Mouse (Mus musculus): ENCODE data around the gene 0610030E20Rik. TPM values are rescaled to one million over a fixed set of nuclear protein-coding genes. Genes with fewer than 3 reads are reported as not detected.

0610030E20Rik gene
- polyA plus RNA-seq, 1 experiment from 2014 or later: 18.8 TPM

GRCm38 (mm10) chr6:72352636-72353405 is 5.7 kb downstream of the 0610030E20Rik start:
- no peak for ATAC-seq (ENCODE audit: low FRiP score, low read depth)
- H3K9me3 ChIP-seq: no peaks in the 10 kb centered on the region
- H3K4me1 ChIP-seq (replicated peaks): peaks cover 46% of the 10 kb centered on the region
- H3K36me3 ChIP-seq: peaks cover 24% of the 10 kb centered on the region
- H3K27me3 ChIP-seq: no peaks in the 10 kb centered on the region
- no peak overlapping the region for H3K27ac ChIP-seq (replicated peaks)
- WGBS: 78% methylated on average over 5 of the region's 5 CpGs
- H3K9ac ChIP-seq: no peak overlapping the region
- H3K4me3 ChIP-seq: no peak overlapping the region
- no peak overlapping the region for H3K4me2 ChIP-seq

- H3K27me3 ChIP-seq: no peaks in the 10 kb centered on the region
- peaks cover 27% of the 10 kb centered on the region for H3K36me3 ChIP-seq
- no peak overlapping the region for H3K27ac ChIP-seq (replicated peaks)
- WGBS: 88% methylated on average over 1 of the region's 1 CpGs
- peak overlapping the region; percentile 82 for H3K4me2 ChIP-seq
- ATAC-seq (ENCODE audit: low FRiP score, low read depth): no peak
- H3K9ac ChIP-seq: no peak overlapping the region
- H3K9me3 ChIP-seq: no peaks in the 10 kb centered on the region
- H3K4me1 ChIP-seq (replicated peaks): peaks cover 34% of the 10 kb centered on the region
- no peak overlapping the region for H3K4me3 ChIP-seq
Observed at GRCm38 (mm10) chr6:72354025-72354424, 6.9 kb downstream of the 0610030E20Rik start.

GRCm38 (mm10) chr6:72355066-72355911 is 8.2 kb downstream of the 0610030E20Rik start, which contains the start of gene Tmem150a:
Gene Tmem150a, plus strand, starts transcription at chr6:72355447.
- Histone ChIP-seq H3K4me2 (peak within 1 kb of the TSS; percentile 82), H3K27me3 (no peaks in the 10 kb centered on the region), H3K9ac (peak within 1 kb of the TSS; percentile 59), H3K4me3 (peak within 1 kb of the TSS; percentile 51), H3K27ac (replicated peaks) (peak within 1 kb of the TSS; percentile 63), H3K9me3 (no peaks in the 10 kb centered on the region), H3K4me1 (replicated peaks) (peaks cover 37% of the 10 kb centered on the region), H3K36me3 (peaks cover 27% of the 10 kb centered on the region)
- under 1% methylated on average over 66 of the region's 71 CpGs for WGBS
- peak; percentile 89 for ATAC-seq (ENCODE audit: low FRiP score, low read depth)

GRCm38 (mm10) chr6:72356001-72356532 is 8.9 kb downstream of the 0610030E20Rik start:
- ATAC-seq (ENCODE audit: low FRiP score, low read depth): 0 out of 2 replicates have a peak, but pooled peaks have one; percentile 15
- WGBS: 38% methylated on average over 6 of the region's 8 CpGs
- Histone ChIP-seq H3K9me3 (no peaks in the 10 kb centered on the region), H3K27me3 (no peaks in the 10 kb centered on the region), H3K27ac (replicated peaks) (peak overlapping the region; percentile 63; the same call in 1 of the 2 replicates), H3K9ac (peak overlapping the region; percentile 59), H3K4me2 (peak overlapping the region; percentile 82), H3K36me3 (peaks cover 23% of the 10 kb centered on the region), H3K4me1 (replicated peaks) (peaks cover 44% of the 10 kb centered on the region), H3K4me3 (peak overlapping the region; percentile 51)

GRCm38 (mm10) chr6:72357164-72358079 is 10.3 kb downstream of the 0610030E20Rik start:
- H3K4me3 ChIP-seq: no peak overlapping the region
- H3K27ac ChIP-seq (replicated peaks): no peak overlapping the region
- no peak overlapping the region for H3K9ac ChIP-seq
- peaks cover 52% of the 10 kb centered on the region for H3K4me1 ChIP-seq (replicated peaks)
- no peaks in the 10 kb centered on the region for H3K9me3 ChIP-seq
- 73% methylated on average over 5 of the region's 5 CpGs for WGBS
- no peak overlapping the region for H3K4me2 ChIP-seq
- peaks cover 23% of the 10 kb centered on the region for H3K36me3 ChIP-seq
- H3K27me3 ChIP-seq: no peaks in the 10 kb centered on the region
- ATAC-seq (ENCODE audit: low FRiP score, low read depth): no peak

GRCm38 (mm10) chr6:72358086-72358764 is 11.1 kb downstream of the 0610030E20Rik start:
- H3K27ac ChIP-seq (replicated peaks): no peak overlapping the region
- H3K4me2 ChIP-seq: no peak overlapping the region
- H3K9me3 ChIP-seq: no peaks in the 10 kb centered on the region
- peaks cover 59% of the 10 kb centered on the region for H3K4me1 ChIP-seq (replicated peaks)
- no peaks in the 10 kb centered on the region for H3K27me3 ChIP-seq
- no peak overlapping the region for H3K9ac ChIP-seq
- WGBS: 92% methylated on average over 10 of the region's 10 CpGs
- H3K4me3 ChIP-seq: no peak overlapping the region
- peaks cover 23% of the 10 kb centered on the region for H3K36me3 ChIP-seq
- ATAC-seq (ENCODE audit: low FRiP score, low read depth): no peak

- Histone ChIP-seq H3K27ac (replicated peaks) (no peak overlapping the region), H3K27me3 (0 out of 2 replicates have a peak, but pooled peaks cover 1% of the 10 kb centered on the region), H3K9me3 (no peaks in the 10 kb centered on the region), H3K4me3 (no peak overlapping the region), H3K4me1 (replicated peaks) (peaks cover 56% of the 10 kb centered on the region), H3K9ac (no peak overlapping the region), H3K4me2 (no peak overlapping the region), H3K36me3 (peaks cover 23% of the 10 kb centered on the region)
- WGBS: 73% methylated on average over 2 of the region's 2 CpGs
- ATAC-seq (ENCODE audit: low FRiP score, low read depth): no peak
Observed at GRCm38 (mm10) chr6:72359343-72359742, 12.2 kb downstream of the 0610030E20Rik start.

GRCm38 (mm10) chr6:72359891-72360598 is 12.9 kb downstream of the 0610030E20Rik start:
- no peak overlapping the region for H3K9ac ChIP-seq
- 0 out of 2 replicates have a peak overlapping the region, but pooled peaks have one; percentile 1 for H3K4me2 ChIP-seq
- no peaks in the 10 kb centered on the region for H3K9me3 ChIP-seq
- WGBS: 77% methylated on average over 11 of the region's 11 CpGs
- H3K27ac ChIP-seq (replicated peaks): no peak overlapping the region
- H3K4me3 ChIP-seq: no peak overlapping the region
- ATAC-seq (ENCODE audit: low FRiP score, low read depth): no peak
- H3K36me3 ChIP-seq: peaks cover 23% of the 10 kb centered on the region
- peaks cover 50% of the 10 kb centered on the region for H3K4me1 ChIP-seq (replicated peaks)
- 0 out of 2 replicates have a peak, but pooled peaks cover 2% of the 10 kb centered on the region for H3K27me3 ChIP-seq

- Histone ChIP-seq H3K4me1 (replicated peaks) (peaks cover 50% of the 10 kb centered on the region), H3K4me2 (peak overlapping the region; percentile 92; the same call in 1 of the 2 replicates), H3K27me3 (0 out of 2 replicates have a peak, but pooled peaks cover 2% of the 10 kb centered on the region), H3K9me3 (no peaks in the 10 kb centered on the region), H3K4me3 (0 out of 2 replicates have a peak overlapping the region, but pooled peaks have one; percentile 74), H3K36me3 (peaks cover 23% of the 10 kb centered on the region), H3K27ac (replicated peaks) (no peak overlapping the region), H3K9ac (no peak overlapping the region)
- WGBS: 48% methylated on average over 7 of the region's 7 CpGs
- ATAC-seq (ENCODE audit: low FRiP score, low read depth): no peak
Observed at GRCm38 (mm10) chr6:72360599-72360935, 13.4 kb downstream of the 0610030E20Rik start.

- no peak overlapping the region for H3K27ac ChIP-seq (replicated peaks)
- no peaks in the 10 kb centered on the region for H3K9me3 ChIP-seq
- no peak for ATAC-seq (ENCODE audit: low FRiP score, low read depth)
- WGBS: 84% methylated on average over 5 of the region's 5 CpGs
- H3K4me2 ChIP-seq: peak overlapping the region; percentile 92
- peaks cover 45% of the 10 kb centered on the region for H3K4me1 ChIP-seq (replicated peaks)
- 0 out of 2 replicates have a peak, but pooled peaks cover 2% of the 10 kb centered on the region for H3K27me3 ChIP-seq
- H3K9ac ChIP-seq: peak overlapping the region; percentile 68
- H3K4me3 ChIP-seq: peak overlapping the region; percentile 74
- peaks cover 23% of the 10 kb centered on the region for H3K36me3 ChIP-seq
Observed at GRCm38 (mm10) chr6:72361121-72361551, 14.0 kb downstream of the 0610030E20Rik start.
